Mouse (Mus musculus): ENCODE data around the gene Hps1. TPM values are rescaled to one million over a fixed set of nuclear protein-coding genes. Genes with fewer than 3 reads are reported as not detected.

Gene Hps1
- polyA plus RNA-seq (2012; rRNA removed), result 15.9 and 27.3 TPM in 2 replicates

- Histone ChIP-seq H3K4me3 (ENCODE audit: low read depth, low read length) (peak within 1 kb of the TSS; percentile 87), H3K27me3 (ENCODE audit: control insufficient read depth, insufficient read depth, low read length) (no peaks in the 10 kb centered on the region), H3K36me3 (ENCODE audit: control insufficient read depth, insufficient read depth, low read length) (no peaks in the 10 kb centered on the region; the same call in 1 of the 2 replicates), H3K4me1 (ENCODE audit: control insufficient read depth, insufficient read depth, insufficient read length, low read length) (peaks cover 4% of the 10 kb centered on the region), H3K27ac (ENCODE audit: insufficient read depth, low read depth, low read length) (peak within 1 kb of the TSS; percentile 61)
- under 1% methylated on average over 43 of the region's 43 CpGs for whole genome bisulfite sequencing
- no peak for TF ChIP-seq POLR2A (IDR thresholded peaks at IDR 0.05; ENCODE audit: low read depth, low read length)
- TF ChIP-seq CTCF (IDR thresholded peaks at IDR 0.05; ENCODE audit: extremely low read depth, insufficient read length, insufficient replicate concordance, low read depth, low read length), result peak; percentile 34; the same call in 1 of the 2 replicates
Observed at GRCm38 (mm10) chr19:42779531-42780155, at the start of gene Hps1. TSS of gene Hps1 (minus strand) at chr19:42779978.

- Histone ChIP-seq H3K27ac (ENCODE audit: insufficient read depth, low read depth, low read length) (no peak overlapping the region), H3K36me3 (ENCODE audit: control insufficient read depth, insufficient read depth, low read length) (no peaks in the 10 kb centered on the region), H3K4me3 (ENCODE audit: low read depth, low read length) (no peak overlapping the region), H3K4me1 (ENCODE audit: control insufficient read depth, insufficient read depth, insufficient read length, low read length) (no peaks in the 10 kb centered on the region), H3K27me3 (ENCODE audit: control insufficient read depth, insufficient read depth, low read length) (no peaks in the 10 kb centered on the region)
- TF ChIP-seq POLR2A (IDR thresholded peaks at IDR 0.05; ENCODE audit: low read depth, low read length) (no peak), CTCF (IDR thresholded peaks at IDR 0.05; ENCODE audit: extremely low read depth, insufficient read length, insufficient replicate concordance, low read depth, low read length) (no peak)
- WGBS, result 51% methylated on average over 4 of the region's 4 CpGs
Observed at GRCm38 (mm10) chr19:42829196-42829595, 49.4 kb upstream of the Hps1 start.

GRCm38 (mm10) chr19:42827843-42828242, 48.1 kb upstream of the Hps1 start:
- Histone ChIP-seq H3K4me1 (ENCODE audit: control insufficient read depth, insufficient read depth, insufficient read length, low read length) (no peaks in the 10 kb centered on the region), H3K36me3 (ENCODE audit: control insufficient read depth, insufficient read depth, low read length) (no peaks in the 10 kb centered on the region), H3K4me3 (ENCODE audit: low read depth, low read length) (no peak overlapping the region), H3K27ac (ENCODE audit: insufficient read depth, low read depth, low read length) (no peak overlapping the region), H3K27me3 (ENCODE audit: control insufficient read depth, insufficient read depth, low read length) (no peaks in the 10 kb centered on the region)
- TF ChIP-seq CTCF (IDR thresholded peaks at IDR 0.05; ENCODE audit: extremely low read depth, insufficient read length, insufficient replicate concordance, low read depth, low read length) (no peak), POLR2A (IDR thresholded peaks at IDR 0.05; ENCODE audit: low read depth, low read length) (no peak)
- whole genome bisulfite sequencing, result 78% methylated on average over 3 of the region's 3 CpGs

- 82% methylated on average over 5 of the region's 5 CpGs for WGBS
- no peak overlapping the region for H3K4me3 ChIP-seq (ENCODE audit: low read depth, low read length)
- no peak overlapping the region for H3K27ac ChIP-seq (ENCODE audit: insufficient read depth, low read depth, low read length)
- TF ChIP-seq POLR2A (IDR thresholded peaks at IDR 0.05; ENCODE audit: low read depth, low read length), result no peak
- no peak for TF ChIP-seq CTCF (IDR thresholded peaks at IDR 0.05; ENCODE audit: extremely low read depth, insufficient read length, insufficient replicate concordance, low read depth, low read length)
- no peaks in the 10 kb centered on the region for H3K36me3 ChIP-seq (ENCODE audit: control insufficient read depth, insufficient read depth, low read length)
- H3K27me3 ChIP-seq (ENCODE audit: control insufficient read depth, insufficient read depth, low read length), result no peaks in the 10 kb centered on the region
- H3K4me1 ChIP-seq (ENCODE audit: control insufficient read depth, insufficient read depth, insufficient read length, low read length), result no peaks in the 10 kb centered on the region
Observed at GRCm38 (mm10) chr19:42820109-42820508, 40.3 kb upstream of the Hps1 start.

GRCm38 (mm10) chr19:42817761-42818160, 38.0 kb upstream of the Hps1 start:
- no peaks in the 10 kb centered on the region for H3K4me1 ChIP-seq (ENCODE audit: control insufficient read depth, insufficient read depth, insufficient read length, low read length)
- WGBS, result 71% methylated on average over 2 of the region's 2 CpGs

GRCm38 (mm10) chr19:42816261-42816660, 36.5 kb upstream of the Hps1 start:
- Histone ChIP-seq H3K27ac (ENCODE audit: insufficient read depth, low read depth, low read length) (no peak overlapping the region), H3K36me3 (ENCODE audit: control insufficient read depth, insufficient read depth, low read length) (no peaks in the 10 kb centered on the region), H3K27me3 (ENCODE audit: control insufficient read depth, insufficient read depth, low read length) (no peaks in the 10 kb centered on the region), H3K4me3 (ENCODE audit: low read depth, low read length) (no peak overlapping the region), H3K4me1 (ENCODE audit: control insufficient read depth, insufficient read depth, insufficient read length, low read length) (no peaks in the 10 kb centered on the region)
- WGBS, result 85% methylated on average over 2 of the region's 2 CpGs
- no peak for TF ChIP-seq CTCF (IDR thresholded peaks at IDR 0.05; ENCODE audit: extremely low read depth, insufficient read length, insufficient replicate concordance, low read depth, low read length)
- TF ChIP-seq POLR2A (IDR thresholded peaks at IDR 0.05; ENCODE audit: low read depth, low read length), result no peak

More at GRCm38 (mm10) chr19:42817761-42818160, 38.0 kb upstream of the Hps1 start:
- Histone ChIP-seq H3K27me3 (ENCODE audit: control insufficient read depth, insufficient read depth, low read length) (no peaks in the 10 kb centered on the region), H3K27ac (ENCODE audit: insufficient read depth, low read depth, low read length) (no peak overlapping the region), H3K4me3 (ENCODE audit: low read depth, low read length) (no peak overlapping the region), H3K36me3 (ENCODE audit: control insufficient read depth, insufficient read depth, low read length) (no peaks in the 10 kb centered on the region)
- TF ChIP-seq POLR2A (IDR thresholded peaks at IDR 0.05; ENCODE audit: low read depth, low read length) (no peak), CTCF (IDR thresholded peaks at IDR 0.05; ENCODE audit: extremely low read depth, insufficient read length, insufficient replicate concordance, low read depth, low read length) (no peak)

- WGBS, result 46% methylated on average over 5 of the region's 5 CpGs
Observed at GRCm38 (mm10) chr19:42810140-42810539, 30.4 kb upstream of the Hps1 start.

More at GRCm38 (mm10) chr19:42810140-42810539, 30.4 kb upstream of the Hps1 start:
- no peaks in the 10 kb centered on the region for H3K4me1 ChIP-seq (ENCODE audit: control insufficient read depth, insufficient read depth, insufficient read length, low read length)
- no peaks in the 10 kb centered on the region for H3K27me3 ChIP-seq (ENCODE audit: control insufficient read depth, insufficient read depth, low read length)
- no peaks in the 10 kb centered on the region for H3K36me3 ChIP-seq (ENCODE audit: control insufficient read depth, insufficient read depth, low read length)
- H3K4me3 ChIP-seq (ENCODE audit: low read depth, low read length), result no peak overlapping the region
- TF ChIP-seq CTCF (IDR thresholded peaks at IDR 0.05; ENCODE audit: extremely low read depth, insufficient read length, insufficient replicate concordance, low read depth, low read length), result no peak
- no peak for TF ChIP-seq POLR2A (IDR thresholded peaks at IDR 0.05; ENCODE audit: low read depth, low read length)
- no peak overlapping the region for H3K27ac ChIP-seq (ENCODE audit: insufficient read depth, low read depth, low read length)

All from small intestine, adult 2 months (tissue).